Mouse (Mus musculus) limb, embryonic 15.5 days (tissue): ENCODE data around the gene Gm10197. TPM values are rescaled to one million over a fixed set of nuclear protein-coding genes. Genes with fewer than 3 reads are reported as not detected.
"Not testable (repeated sequence)": the region's sequence is repeated elsewhere in the genome, so short reads cannot be mapped to it uniquely, and the experiment has no call there.

Experiments used
- ATAC-seq: fragments of 200-750 bp; cut with Nextera tagmentation; 2 replicates; pipeline ENCODE4 v1.8.0; 2017; ENCODE audit warnings: low read depth, moderate TSS enrichment; ENCODE audit not compliant: insufficient number of reproducible peaks, low FRiP score, low TSS enrichment
- H3K27ac ChIP-seq: fragments of 300-500 bp; sonication (generic); 2 replicates; pipeline ENCODE4 v1.5.1; 2015; ENCODE audit warnings: moderate library complexity, mild to moderate bottlenecking, inconsistent platforms
- H3K27me3 ChIP-seq: fragments of 300-500 bp; sonication (generic); 2 replicates; pipeline ENCODE4 v1.6.1; 2015; ENCODE audit warnings: inconsistent platforms
- H3K36me3 ChIP-seq: fragments of 300-500 bp; sonication (generic); 2 replicates; pipeline ENCODE4 v1.6.1; 2015; ENCODE audit warnings: inconsistent platforms
- H3K4me1 ChIP-seq: fragments of 300-500 bp; sonication (generic); 2 replicates; pipeline ENCODE4 v1.6.1; 2015; ENCODE audit warnings: inconsistent platforms
- H3K4me2 ChIP-seq: fragments of 300-500 bp; sonication (generic); 2 replicates; pipeline ENCODE4 v1.6.1; 2015; ENCODE audit warnings: mild to moderate bottlenecking, inconsistent platforms
- H3K4me3 ChIP-seq: fragments of 300-500 bp; sonication (generic); 2 replicates; pipeline ENCODE4 v1.5.1; 2015; ENCODE audit warnings: mild to moderate bottlenecking, inconsistent platforms
- H3K9ac ChIP-seq: fragments of 300-500 bp; sonication (generic); 2 replicates; pipeline ENCODE4 v1.6.1; 2015; ENCODE audit warnings: inconsistent platforms
- H3K9me3 ChIP-seq: fragments of 300-500 bp; sonication (generic); 2 replicates; pipeline ENCODE4 v1.6.1; 2016; ENCODE audit warnings: inconsistent platforms
- WGBS: fragments of 180-500 bp; shearing (Covaris S2); methylation state at CpG from one replicate; pipeline ENCODE4 v1.1.7; 2015; 5-methylcytosine and 5-hydroxymethylcytosine counted together
- polyA plus RNA-seq: library from polyadenylated mRNA; unstranded; fragments of >200 nt; fragmentation: Nextera tagmentation; extraction: Ambion mirVana; gene quantifications from 2 replicates; pipeline ENCODE4 v1.2.1, GENCODE M21; 2015

Gm10197 gene
- polyA plus RNA-seq, 1 experiment from 2014 or later, result not detected

- ATAC-seq, result no peak
- Histone ChIP-seq H3K4me2 (no peak overlapping the region), H3K27me3 (no peaks in the 10 kb centered on the region), H3K9me3 (no peaks in the 10 kb centered on the region), H3K9ac (no peak overlapping the region), H3K4me1 (no peaks in the 10 kb centered on the region), H3K4me3 (no peak overlapping the region), H3K27ac (no peak overlapping the region), H3K36me3 (no peaks in the 10 kb centered on the region)
- 81% methylated on average over 18 of the region's 18 CpGs for WGBS
Observed at GRCm38 (mm10) chr19:53404837-53405356, 33.3 kb upstream of the Gm10197 start.

DNA sequence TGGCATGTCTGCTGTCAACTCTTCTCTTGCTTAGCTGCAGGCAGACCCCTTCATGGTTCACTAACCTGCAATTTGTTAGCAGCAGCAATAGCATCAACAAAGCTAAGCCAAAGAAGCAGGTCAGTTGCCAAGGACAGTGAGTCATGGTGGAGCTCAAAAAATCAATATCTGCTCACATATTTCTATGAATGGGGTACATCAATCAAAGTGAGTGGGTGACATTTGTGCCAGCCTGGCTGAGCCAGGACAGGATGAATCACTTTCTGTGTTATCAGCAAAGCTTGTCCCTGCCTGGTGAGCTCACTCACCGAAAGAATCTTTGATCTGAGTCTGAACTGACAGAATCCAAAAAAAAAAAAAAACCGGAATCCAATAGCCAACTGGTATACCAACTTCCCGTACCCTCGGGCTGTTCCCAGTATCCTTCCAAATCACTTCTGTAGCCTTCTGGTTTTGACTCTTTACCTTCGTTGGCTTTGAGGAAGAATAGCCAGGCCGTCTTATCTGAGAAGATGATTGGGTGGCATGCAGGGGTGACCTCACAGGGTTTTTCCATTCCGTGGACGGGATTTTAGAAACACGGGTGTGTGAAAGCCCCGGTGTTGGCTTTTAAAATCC lies 32.8 kb upstream of the Gm10197 start:
- H3K9ac ChIP-seq, result no peak overlapping the region
- WGBS, result 87% methylated on average over 10 of the region's 10 CpGs
- H3K27ac ChIP-seq, result no peak overlapping the region
- H3K4me2 ChIP-seq, result no peak overlapping the region
- no peaks in the 10 kb centered on the region for H3K9me3 ChIP-seq
- no peaks in the 10 kb centered on the region for H3K4me1 ChIP-seq
- H3K27me3 ChIP-seq, result no peaks in the 10 kb centered on the region
- H3K36me3 ChIP-seq, result no peaks in the 10 kb centered on the region
- no peak overlapping the region for H3K4me3 ChIP-seq
- no peak for ATAC-seq

DNA sequence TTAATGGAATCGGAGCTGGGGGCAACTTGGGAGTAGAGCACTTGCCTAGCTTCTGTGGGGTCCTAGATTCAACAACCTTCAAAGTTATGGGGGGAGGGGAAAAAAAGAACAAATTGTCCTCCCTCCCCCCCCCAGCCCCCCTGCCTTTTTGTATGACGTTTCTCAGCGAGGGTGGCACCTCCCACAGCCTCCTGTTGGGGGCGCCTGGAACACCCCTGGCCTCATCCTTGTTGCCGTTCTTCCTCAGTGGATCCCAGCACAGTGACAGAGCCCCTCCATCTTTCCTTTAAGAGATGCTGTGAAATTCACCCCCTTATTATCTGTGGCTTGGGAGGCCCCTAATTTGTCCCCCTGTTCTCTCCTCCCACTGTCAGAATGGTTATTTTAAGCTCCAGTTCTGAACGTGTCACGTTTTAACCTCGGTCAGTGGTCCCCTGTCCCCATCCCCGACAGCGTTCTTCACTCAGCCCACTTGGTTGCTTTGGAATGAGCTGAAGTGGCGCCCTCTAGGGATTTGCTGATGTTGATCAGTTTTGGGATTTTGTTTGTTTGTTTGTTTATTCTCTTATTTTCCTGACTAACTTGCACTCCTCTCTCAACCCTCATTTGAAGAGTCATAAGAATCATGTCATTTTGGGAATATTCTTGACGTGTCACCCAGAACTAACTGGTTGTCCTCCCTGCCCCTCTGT lies 31.3 kb upstream of the Gm10197 start:
- Histone ChIP-seq H3K9me3 (no peaks in the 10 kb centered on the region), H3K36me3 (no peaks in the 10 kb centered on the region), H3K4me1 (no peaks in the 10 kb centered on the region), H3K9ac (no peak overlapping the region), H3K4me3 (no peak overlapping the region), H3K27ac (no peak overlapping the region), H3K4me2 (no peak overlapping the region), H3K27me3 (no peaks in the 10 kb centered on the region)
- no peak for ATAC-seq
- 40% methylated on average over 12 of the region's 12 CpGs for WGBS

GRCm38 (mm10) chr19:53400332-53401110 lies 29.0 kb upstream of the Gm10197 start:
- H3K36me3 ChIP-seq, result no peaks in the 10 kb centered on the region
- no peak overlapping the region for H3K4me3 ChIP-seq
- no peak for ATAC-seq
- H3K4me1 ChIP-seq, result no peaks in the 10 kb centered on the region
- H3K27me3 ChIP-seq, result no peaks in the 10 kb centered on the region
- H3K4me2 ChIP-seq, result no peak overlapping the region
- no peak overlapping the region for H3K27ac ChIP-seq
- 82% methylated on average over 16 of the region's 16 CpGs for WGBS
- no peak overlapping the region for H3K9ac ChIP-seq
- no peaks in the 10 kb centered on the region for H3K9me3 ChIP-seq

GRCm38 (mm10) chr19:53399213-53399612 lies 27.6 kb upstream of the Gm10197 start:
- no peaks in the 10 kb centered on the region for H3K9me3 ChIP-seq
- no peak overlapping the region for H3K4me2 ChIP-seq
- no peaks in the 10 kb centered on the region for H3K4me1 ChIP-seq
- WGBS, result 83% methylated on average over 4 of the region's 4 CpGs
- H3K27ac ChIP-seq, result no peak overlapping the region
- H3K36me3 ChIP-seq, result no peaks in the 10 kb centered on the region
- H3K27me3 ChIP-seq, result no peaks in the 10 kb centered on the region
- no peak overlapping the region for H3K9ac ChIP-seq
- no peak overlapping the region for H3K4me3 ChIP-seq
- no peak for ATAC-seq

- Histone ChIP-seq H3K4me1 (no peaks in the 10 kb centered on the region), H3K27me3 (no peaks in the 10 kb centered on the region), H3K36me3 (no peaks in the 10 kb centered on the region), H3K9ac (no peak overlapping the region), H3K4me3 (no peak overlapping the region), H3K4me2 (no peak overlapping the region), H3K9me3 (no peaks in the 10 kb centered on the region), H3K27ac (no peak overlapping the region)
- WGBS, result 80% methylated on average over 12 of the region's 12 CpGs
- no peak for ATAC-seq
Observed at GRCm38 (mm10) chr19:53397451-53398233, 26.1 kb upstream of the Gm10197 start.

DNA sequence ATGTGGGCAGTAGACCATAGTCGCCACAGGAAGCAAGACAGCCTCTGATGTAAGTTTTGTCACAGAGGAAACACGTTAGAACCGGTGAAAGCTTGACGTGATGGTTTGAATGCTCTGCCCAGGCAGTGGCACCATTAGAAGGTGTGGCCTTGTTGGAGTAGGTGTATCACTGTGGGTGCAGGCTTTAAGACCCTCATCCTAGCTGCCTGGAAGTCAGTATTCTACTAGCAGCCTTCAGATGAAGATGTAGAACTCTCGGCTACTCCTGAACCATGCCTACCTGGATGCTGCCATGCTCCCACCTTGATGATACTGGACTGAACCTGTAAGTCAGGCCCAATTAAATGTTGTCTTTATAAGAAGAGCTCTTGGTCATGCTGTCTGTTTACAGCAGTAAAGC lies 24.2 kb upstream of the Gm10197 start:
- H3K4me3 ChIP-seq, H3K9me3 ChIP-seq, H3K4me2 ChIP-seq, H3K27ac ChIP-seq, H3K9ac ChIP-seq, ATAC-seq, H3K36me3 ChIP-seq, H3K4me1 ChIP-seq, H3K27me3 ChIP-seq: not testable (repeated sequence)
- WGBS, result 65% methylated on average over 5 of the region's 5 CpGs

DNA sequence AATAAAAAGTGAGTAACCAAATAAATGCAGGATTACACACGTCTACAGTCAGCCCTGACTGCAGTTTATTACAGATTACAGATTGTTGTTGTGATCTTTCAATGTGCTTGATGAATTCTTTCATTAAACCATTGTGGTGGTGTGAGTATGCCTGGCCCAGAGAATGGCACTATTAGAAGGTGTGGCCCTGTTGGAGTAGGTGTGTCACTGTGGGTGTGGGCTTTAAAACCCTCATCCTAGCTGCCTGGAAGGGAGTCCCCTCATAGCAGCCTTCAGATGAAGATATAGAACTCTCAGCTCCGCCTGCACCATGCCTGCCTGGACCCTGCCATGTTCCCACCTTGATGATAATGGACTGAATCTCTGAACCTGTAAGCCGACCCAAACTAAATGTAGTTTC lies 23.4 kb upstream of the Gm10197 start:
- ATAC-seq, H3K9ac ChIP-seq, H3K4me3 ChIP-seq, H3K27me3 ChIP-seq, H3K9me3 ChIP-seq, H3K27ac ChIP-seq, H3K36me3 ChIP-seq, H3K4me1 ChIP-seq, H3K4me2 ChIP-seq: not testable (repeated sequence)
- 55% methylated on average over 3 of the region's 3 CpGs for WGBS

DNA sequence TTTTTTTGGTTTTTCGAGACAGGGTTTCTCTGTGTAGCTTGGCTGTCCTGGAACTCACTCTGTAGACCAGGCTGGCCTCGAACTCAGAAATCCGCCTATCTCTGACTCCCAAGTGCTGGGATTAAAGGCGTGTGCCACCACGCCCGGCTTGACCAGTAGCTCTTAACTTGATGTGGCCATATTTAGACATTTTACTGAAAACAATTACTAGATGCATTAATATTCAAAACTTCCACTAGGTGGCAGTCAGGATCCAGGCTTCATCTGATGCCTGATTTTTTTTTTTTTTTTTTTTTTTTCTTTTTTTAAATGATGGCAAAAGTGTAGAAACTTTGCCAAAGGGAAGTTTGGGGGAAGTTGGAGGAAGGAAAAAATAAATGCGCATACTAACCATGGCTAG lies 23.0 kb upstream of the Gm10197 start:
- Histone ChIP-seq H3K36me3 (no peaks in the 10 kb centered on the region), H3K27ac (no peak overlapping the region), H3K4me1 (peaks cover 8% of the 10 kb centered on the region), H3K27me3 (no peaks in the 10 kb centered on the region), H3K4me3 (no peak overlapping the region), H3K9ac (no peak overlapping the region), H3K4me2 (no peak overlapping the region), H3K9me3 (no peaks in the 10 kb centered on the region)
- no peak for ATAC-seq
- 14% methylated on average over 7 of the region's 7 CpGs for WGBS

GRCm38 (mm10) chr19:53393646-53394045 lies 22.1 kb upstream of the Gm10197 start:
- Histone ChIP-seq H3K4me3 (no peak overlapping the region), H3K27ac (no peak overlapping the region), H3K4me2 (no peak overlapping the region), H3K9me3 (no peaks in the 10 kb centered on the region), H3K9ac (no peak overlapping the region), H3K4me1 (peaks cover 12% of the 10 kb centered on the region), H3K27me3 (no peaks in the 10 kb centered on the region), H3K36me3 (0 out of 2 replicates have a peak, but pooled peaks cover 4% of the 10 kb centered on the region)
- no peak for ATAC-seq

- H3K9ac ChIP-seq, result no peak overlapping the region
- whole genome bisulfite sequencing, result 70% methylated on average over 8 of the region's 8 CpGs
- no peaks in the 10 kb centered on the region for H3K27me3 ChIP-seq
Observed at GRCm38 (mm10) chr19:53392781-53393343, 21.3 kb upstream of the Gm10197 start.

More at GRCm38 (mm10) chr19:53392781-53393343, 21.3 kb upstream of the Gm10197 start:
- H3K27ac ChIP-seq, result no peak overlapping the region
- no peak overlapping the region for H3K4me3 ChIP-seq
- peaks cover 9% of the 10 kb centered on the region for H3K36me3 ChIP-seq
- H3K9me3 ChIP-seq, result no peaks in the 10 kb centered on the region
- H3K4me1 ChIP-seq, result peaks cover 12% of the 10 kb centered on the region
- no peak for ATAC-seq
- H3K4me2 ChIP-seq, result no peak overlapping the region
